Mouse (Mus musculus): ENCODE measurements at regions not wholly inside any gene's neighbourhood (a gene's known extent, or its start where the extent isn't known, plus 50 kb on each side); places are given as distances from the start of the nearest gene placed in this dataset.

- DNase-seq (ENCODE audit: low spot score): no peak
Measured at GRCm38 (mm10) chr9:101552789-101553188, 301.2 kb upstream of the Ppp2r3a start.

- no peak for DNase-seq (ENCODE audit: low spot score)
Measured at GRCm38 (mm10) chr9:101551256-101551655, 299.7 kb upstream of the Ppp2r3a start.

GRCm38 (mm10) chr9:101546213-101546832 lies 294.7 kb upstream of the Ppp2r3a start:
- no peak for DNase-seq (ENCODE audit: low spot score)

DNA sequence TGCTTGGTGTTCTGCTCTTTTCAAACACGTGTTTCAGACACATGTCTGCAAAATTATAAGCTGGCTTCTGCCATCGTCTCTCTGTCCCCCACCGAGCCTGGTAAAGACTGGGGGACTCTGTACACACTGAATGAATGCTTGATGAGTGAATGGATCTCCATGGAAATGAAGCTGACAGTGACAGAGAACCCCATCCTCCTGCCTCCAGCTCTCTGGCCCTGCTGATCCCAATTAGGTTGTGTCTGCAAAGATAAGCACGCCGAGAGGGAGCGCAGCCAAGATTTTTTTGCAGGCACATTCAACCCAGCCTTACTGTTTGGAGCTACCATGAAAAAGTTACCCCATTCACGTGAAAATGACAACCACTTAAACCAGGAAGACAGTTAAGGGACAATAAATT lies 266.5 kb upstream of the Ppp2r3a start:
- no peak for DNase-seq (ENCODE audit: low spot score)

GRCm38 (mm10) chr9:101510807-101511206 lies 259.2 kb upstream of the Ppp2r3a start:
- no peak for DNase-seq (ENCODE audit: low spot score)

DNA sequence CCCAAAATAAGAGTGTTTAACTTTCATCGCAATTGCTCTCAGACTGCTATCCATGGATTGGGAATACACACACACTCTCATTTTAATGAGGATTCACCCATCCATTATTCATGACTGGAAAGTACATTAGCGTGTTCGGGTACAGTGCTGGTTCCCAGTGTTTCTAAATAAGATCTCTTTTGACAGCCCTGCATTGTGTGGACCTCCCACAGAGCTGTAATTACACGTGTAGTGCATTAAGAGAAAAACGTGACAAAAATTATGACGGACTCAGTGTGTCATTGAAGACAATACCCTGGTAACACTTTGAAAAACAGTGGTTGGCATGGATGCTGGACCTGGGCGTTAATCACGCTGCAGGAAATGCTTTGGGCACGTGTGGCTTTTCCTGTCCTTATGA lies 257.6 kb upstream of the Ppp2r3a start:
- no peak for DNase-seq (ENCODE audit: low spot score)

DNA sequence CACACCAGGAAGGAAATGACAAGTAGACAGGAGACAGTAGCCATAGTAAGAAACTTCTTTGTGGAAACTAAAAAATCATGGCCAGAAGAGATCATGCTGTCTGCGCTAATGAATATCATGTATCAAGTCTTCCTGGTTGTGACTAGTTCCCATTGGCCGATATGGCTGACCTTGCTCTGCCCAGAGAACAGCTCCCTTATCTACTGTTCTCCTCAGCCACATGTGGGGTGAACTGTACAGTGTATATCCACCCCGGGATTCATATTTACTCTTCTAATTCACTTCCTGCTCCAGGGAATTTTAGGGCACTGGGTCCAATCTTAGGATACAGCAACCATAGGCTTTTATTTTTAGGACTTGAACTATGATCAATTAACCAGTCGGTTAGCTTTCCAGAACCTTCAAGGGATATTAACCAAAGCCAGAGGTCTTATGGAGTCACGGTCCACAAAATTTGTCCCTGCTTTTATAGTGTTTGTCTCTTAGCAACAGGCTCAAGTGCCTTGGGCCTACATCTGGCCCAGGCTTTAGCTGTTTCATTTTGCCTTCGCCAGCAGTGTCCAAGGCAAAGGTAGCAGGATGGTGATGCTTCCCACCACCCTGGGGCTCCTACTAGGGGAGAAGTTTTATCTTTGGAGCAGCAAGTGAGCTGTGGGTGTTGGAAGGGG lies 255.6 kb upstream of the Ppp2r3a start:
- no peak for DNase-seq (ENCODE audit: low spot score)

- no peak for DNase-seq (ENCODE audit: low spot score)
Measured at GRCm38 (mm10) chr9:101501706-101502465, 250.3 kb upstream of the Ppp2r3a start.

GRCm38 (mm10) chr9:101501036-101501435 lies 249.4 kb upstream of the Ppp2r3a start:
- no peak for DNase-seq (ENCODE audit: low spot score)

- no peak for DNase-seq (ENCODE audit: low spot score)
Measured at GRCm38 (mm10) chr9:101498721-101499120, 247.1 kb upstream of the Ppp2r3a start.

- no peak for DNase-seq (ENCODE audit: low spot score)
Measured at GRCm38 (mm10) chr9:101495768-101496167, 244.2 kb upstream of the Ppp2r3a start.

- DNase-seq (ENCODE audit: low spot score): no peak
Measured at GRCm38 (mm10) chr9:101489013-101489412, 237.4 kb upstream of the Ppp2r3a start.

DNA sequence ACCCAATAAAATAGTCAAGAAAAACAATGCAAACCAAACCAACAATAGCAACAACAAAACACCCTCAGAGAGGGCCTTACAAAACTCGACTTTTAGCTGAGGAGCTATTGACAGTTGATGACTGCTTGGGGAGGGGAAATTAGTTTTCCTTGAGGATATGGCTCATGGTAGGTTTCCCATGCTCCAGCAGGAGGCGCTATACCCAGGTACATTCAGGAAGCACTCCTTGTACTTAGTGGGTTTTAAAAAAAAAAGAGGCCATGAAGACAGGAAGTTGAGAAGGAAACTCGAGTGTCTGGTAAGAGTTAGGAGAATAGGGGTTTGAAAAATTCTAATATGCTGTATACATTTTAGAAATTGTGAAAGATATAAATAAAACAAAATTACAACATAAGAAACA lies 224.6 kb upstream of the Ppp2r3a start:
- no peak for DNase-seq (ENCODE audit: low spot score)

DNA sequence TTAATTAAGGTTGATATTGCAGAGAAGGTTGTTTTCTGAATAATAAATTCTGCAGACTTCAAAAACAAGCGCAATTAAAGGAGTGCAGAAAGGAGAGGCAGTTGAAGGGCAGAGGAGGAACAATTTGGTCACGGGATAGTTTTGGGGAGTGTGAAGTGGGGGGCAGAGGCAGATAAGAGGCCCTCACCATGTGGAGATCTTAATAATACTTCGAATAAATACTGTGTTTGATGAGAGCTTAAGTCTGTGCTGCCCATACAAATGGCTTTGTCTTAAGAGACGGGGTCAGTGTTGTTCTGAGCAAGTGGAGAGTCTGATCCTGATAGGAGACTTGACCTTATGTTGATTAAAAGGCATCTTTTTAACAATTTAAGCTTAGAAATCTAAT lies 221.5 kb upstream of the Ppp2r3a start:
- DNase-seq (ENCODE audit: low spot score): no peak

GRCm38 (mm10) chr9:101472101-101473073 lies 220.8 kb upstream of the Ppp2r3a start:
- no peak for DNase-seq (ENCODE audit: low spot score)

GRCm38 (mm10) chr9:101471665-101472064 lies 220.1 kb upstream of the Ppp2r3a start:
- no peak for DNase-seq (ENCODE audit: low spot score)

- DNase-seq (ENCODE audit: low spot score): no peak
Measured at GRCm38 (mm10) chr9:101469756-101470155, 218.2 kb upstream of the Ppp2r3a start.

DNA sequence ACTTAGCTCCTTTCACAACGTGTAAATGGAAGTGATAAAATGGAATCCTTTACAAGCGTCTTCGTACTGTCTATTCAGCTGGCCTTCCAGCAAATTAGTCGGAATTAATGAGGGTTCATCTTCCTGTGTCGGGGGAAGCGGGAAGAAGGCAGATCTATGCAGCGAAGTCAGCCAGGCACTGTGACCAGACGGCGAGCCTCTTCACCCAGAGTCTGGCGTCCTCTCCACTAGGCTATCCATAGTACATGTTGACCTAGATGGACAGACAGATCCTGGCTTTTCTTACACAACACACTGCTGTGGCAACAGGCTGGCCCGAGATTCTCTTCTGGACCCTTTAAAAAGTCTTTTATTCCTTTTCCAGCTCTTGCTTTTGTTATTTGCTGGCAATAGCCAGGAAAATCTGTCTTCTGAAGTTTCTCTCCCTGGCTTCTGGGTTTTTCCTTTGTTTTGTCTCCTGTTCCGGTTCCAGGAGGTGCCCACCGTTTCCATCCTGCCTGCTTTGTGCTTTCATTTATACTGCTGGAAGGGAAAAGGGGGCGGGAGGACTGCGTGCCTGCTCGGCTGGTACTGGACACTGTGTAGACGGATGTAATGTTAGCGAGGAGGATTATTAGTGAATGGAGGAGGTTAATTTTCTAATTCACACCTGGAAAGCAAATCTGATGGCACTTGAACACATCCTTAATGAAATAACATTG lies 213.3 kb upstream of the Ppp2r3a start:
- no peak for DNase-seq (ENCODE audit: low spot score)

DNA sequence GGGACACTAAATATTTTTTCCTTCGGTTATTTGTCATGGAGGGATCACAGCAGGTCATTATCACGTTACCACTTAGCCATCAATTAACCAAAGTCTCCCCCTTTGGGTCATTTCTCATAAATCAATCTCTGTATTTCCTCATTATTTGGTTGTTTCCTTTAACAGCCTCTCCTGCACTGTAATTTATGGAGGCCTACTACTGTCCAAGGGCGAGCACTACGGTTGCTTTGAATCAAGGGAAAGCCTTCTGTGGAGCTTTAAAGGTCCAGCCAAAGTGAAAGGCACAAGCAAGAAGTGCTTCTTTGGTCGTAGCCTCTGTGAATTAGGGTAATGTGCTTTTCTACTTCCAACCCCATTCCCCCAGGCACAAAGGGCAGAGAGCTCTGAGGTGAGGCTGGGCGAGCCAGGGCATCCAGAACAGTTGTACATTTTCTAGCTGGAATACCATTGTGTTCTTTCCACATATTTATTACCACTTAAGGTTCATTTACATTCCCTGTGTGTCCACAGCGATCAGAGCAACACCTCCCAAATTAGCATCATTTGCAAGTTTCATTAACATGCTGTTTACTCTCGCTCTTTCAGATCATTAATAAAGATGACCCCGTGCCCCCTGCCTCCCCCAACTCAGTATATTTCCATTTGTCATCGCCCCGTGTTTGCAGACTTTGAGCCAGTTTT lies 207.5 kb upstream of the Ppp2r3a start:
- no peak for DNase-seq (ENCODE audit: low spot score)

GRCm38 (mm10) chr9:101458306-101458946 lies 206.8 kb upstream of the Ppp2r3a start:
- DNase-seq (ENCODE audit: low spot score): no peak
